Mouse (Mus musculus): ENCODE data around the gene Sec14l3. TPM values are rescaled to one million over a fixed set of nuclear protein-coding genes. Genes with fewer than 3 reads are reported as not detected.
"Not testable (repeated sequence)": the region's sequence is repeated elsewhere in the genome, so short reads cannot be mapped to it uniquely, and the experiment has no call there.

Sec14l3 gene
- total RNA-seq (2021): not detected
- long read RNA-seq, experiment 1: 0 reads
- long read RNA-seq, experiment 2: 0 reads

- DNase-seq: no peak
Observed at GRCm38 (mm10) chr11:4064627-4065122, at the start of gene Sec14l3. Gene Sec14l3 (plus strand): TSS chr11:4064841.

- not testable (repeated sequence) for DNase-seq
Observed at GRCm38 (mm10) chr11:4015796-4016195, 48.8 kb upstream of the Sec14l3 start.

- not testable (repeated sequence) for DNase-seq
Observed at GRCm38 (mm10) chr11:4022111-4022510, 42.5 kb upstream of the Sec14l3 start.

GRCm38 (mm10) chr11:4023321-4023720, 41.3 kb upstream of the Sec14l3 start:
- DNase-seq: no peak

- DNase-seq: no peak
Observed at GRCm38 (mm10) chr11:4027066-4027465, 37.6 kb upstream of the Sec14l3 start.

GRCm38 (mm10) chr11:4027561-4028334, 36.9 kb upstream of the Sec14l3 start:
- no peak for DNase-seq

- DNase-seq: no peak
Observed at GRCm38 (mm10) chr11:4029343-4029742, 35.3 kb upstream of the Sec14l3 start.

- peak; percentile 43 to 47 for DNase-seq
Observed at GRCm38 (mm10) chr11:4031126-4031941, 33.3 kb upstream of the Sec14l3 start, which contains the start of gene Sec14l4. Gene Sec14l4 (plus strand): TSS chr11:4031462.

GRCm38 (mm10) chr11:4031961-4032360, 32.7 kb upstream of the Sec14l3 start:
- DNase-seq: peak in 1 of 2 experiments; percentile 24

- DNase-seq: no peak
Observed at GRCm38 (mm10) chr11:4033471-4033870, 31.2 kb upstream of the Sec14l3 start.

- no peak for DNase-seq
Observed at GRCm38 (mm10) chr11:4034169-4034568, 30.5 kb upstream of the Sec14l3 start.

GRCm38 (mm10) chr11:4035116-4035892, 29.3 kb upstream of the Sec14l3 start:
- DNase-seq: peak in 1 of 2 experiments; percentile 18

GRCm38 (mm10) chr11:4035916-4036315, 28.7 kb upstream of the Sec14l3 start:
- DNase-seq: no peak

- DNase-seq: no peak
Observed at GRCm38 (mm10) chr11:4036365-4037084, 28.1 kb upstream of the Sec14l3 start.

GRCm38 (mm10) chr11:4039951-4040350, 24.7 kb upstream of the Sec14l3 start:
- DNase-seq: no peak

GRCm38 (mm10) chr11:4041123-4041625, 23.5 kb upstream of the Sec14l3 start:
- DNase-seq: no peak

GRCm38 (mm10) chr11:4043081-4043480, 21.6 kb upstream of the Sec14l3 start:
- no peak for DNase-seq

GRCm38 (mm10) chr11:4046526-4046925, 18.1 kb upstream of the Sec14l3 start:
- no peak for DNase-seq

GRCm38 (mm10) chr11:4047766-4048165, 16.9 kb upstream of the Sec14l3 start:
- DNase-seq: no peak

- DNase-seq: no peak
Observed at GRCm38 (mm10) chr11:4048438-4048837, 16.2 kb upstream of the Sec14l3 start.

GRCm38 (mm10) chr11:4053586-4053985, 11.1 kb upstream of the Sec14l3 start:
- DNase-seq: peak; percentile 77
